Comparison of ENCODE assay signal across 8 mouse cellular contexts in genomic region chr9:44286256-44286850, GRCm38 (mm10). TPM values are rescaled to one million over a fixed set of nuclear protein-coding genes. Genes with fewer than 3 reads are reported as not detected.
A peak's percentile ranks its signal among the peaks of the same experiment; 100 is the strongest.
DNase-seq lines count a peak whose midpoint lies in the region; ATAC-seq lines count a peak whose summit lies in the region.

No protein-coding gene starts in this region.

- H3K27me3 ChIP-seq in forebrain, embryonic 14.5 days (replicated peaks; ENCODE audit: control insufficient read depth, insufficient read depth, low read length), result no peaks in the 10 kb centered on the region
- peaks cover 19% of the 10 kb centered on the region for H3K27me3 ChIP-seq in liver, embryonic 12.5 days (replicated peaks)

- 11% methylated on average over 6 of the region's 6 CpGs for WGBS in forebrain, embryonic 14.5 days
- 16% methylated on average over 6 of the region's 6 CpGs for WGBS in liver, embryonic 12.5 days (ENCODE audit: insufficient replicate concordance)

- H3K4me2 ChIP-seq in forebrain, embryonic 14.5 days (ENCODE audit: low read length), result peak overlapping the region; percentile 94
- H3K4me2 ChIP-seq in liver, embryonic 12.5 days, result peak overlapping the region; percentile 92

- peak overlapping the region; percentile 84; the same call in 1 of the 2 replicates for H3K4me3 ChIP-seq in forebrain, embryonic 14.5 days (ENCODE audit: low read depth, low read length)
- H3K4me3 ChIP-seq in liver, embryonic 12.5 days, result peak overlapping the region; percentile 90

- peaks cover 17% of the 10 kb centered on the region for H3K4me1 ChIP-seq in forebrain, embryonic 14.5 days (ENCODE audit: control insufficient read depth, insufficient read depth, low read length)
- H3K4me1 ChIP-seq in liver, embryonic 12.5 days, result peaks cover 73% of the 10 kb centered on the region

- ATAC-seq in forebrain, embryonic 14.5 days, result no peak
- peak; percentile 58 for ATAC-seq in liver, embryonic 12.5 days

- no peaks in the 10 kb centered on the region for H3K9me3 ChIP-seq in forebrain, embryonic 14.5 days (replicated peaks; ENCODE audit: control insufficient read depth, low read length)
- H3K9me3 ChIP-seq in liver, embryonic 12.5 days (replicated peaks), result peaks cover 5% of the 10 kb centered on the region

- peak overlapping the region; percentile 29; the same call in 1 of the 2 replicates for H3K9ac ChIP-seq in forebrain, embryonic 14.5 days (ENCODE audit: low read length)
- peak overlapping the region; percentile 98 for H3K9ac ChIP-seq in liver, embryonic 12.5 days

- peaks cover 11% of the 10 kb centered on the region for H3K36me3 ChIP-seq in forebrain, embryonic 14.5 days (ENCODE audit: control insufficient read depth, insufficient read depth, low read length)
- H3K36me3 ChIP-seq in liver, embryonic 12.5 days, result peaks cover 52% of the 10 kb centered on the region

- peak; percentile 19 for DNase-seq in lung, postnatal 10 days
- DNase-seq in lung, postnatal 14 days, result no peak
- no peak for DNase-seq in forebrain, embryonic 14.5 days (ENCODE audit: low spot score)
- DNase-seq in spleen, postnatal 14 days (ENCODE audit: low spot score in 2 of 2), result peak; percentile 41 to 48
- DNase-seq in right cerebral cortex, postnatal 14 days, result no peak
- DNase-seq in cerebellum, adult 18-20 months, result no peak
- no peak for DNase-seq in left cerebral cortex, adult 8-10 months (ENCODE audit: low spot score in 2 of 2)

- H3K27ac ChIP-seq in forebrain, embryonic 14.5 days (ENCODE audit: low read depth, low read length), result no peak overlapping the region
- peak overlapping the region; percentile 97 for H3K27ac ChIP-seq in liver, embryonic 12.5 days

RNA-seq across cellular contexts. Expression of gene Abcg4, which starts 2.1 kb away (rescaled TPM):
- polyA plus RNA-seq in forebrain, embryonic 14.5 days (2014; fragmentation: Nextera tagmentation; extraction: Ambion mirVana), result 7.1 and 8.1 TPM in 2 replicates
- polyA plus RNA-seq in liver, embryonic 12.5 days (2016; fragmentation: Nextera tagmentation; extraction: Ambion mirVana), result 20.1 and 21.7 TPM in 2 replicates
- total RNA-seq in left cerebral cortex, adult 8-10 months (2022), result 10 to 100 TPM; 57.0 to 65.5 (median 58.8) TPM

RNA-seq across cellular contexts. Expression of gene Nlrx1, which starts 18.0 kb away (rescaled TPM):
- polyA plus RNA-seq in forebrain, embryonic 14.5 days (2014; fragmentation: Nextera tagmentation; extraction: Ambion mirVana), result 4.6 and 4.8 TPM in 2 replicates
- 3.6 and 4.0 TPM in 2 replicates for polyA plus RNA-seq in liver, embryonic 12.5 days (2016; fragmentation: Nextera tagmentation; extraction: Ambion mirVana)
- 10 to 100 TPM; 10.6 to 13.8 (median 11.8) TPM for total RNA-seq in left cerebral cortex, adult 8-10 months (2022)

RNA-seq across cellular contexts. Expression of gene Hinfp, which starts 19.1 kb away (rescaled TPM):
- polyA plus RNA-seq in forebrain, embryonic 14.5 days (2014; fragmentation: Nextera tagmentation; extraction: Ambion mirVana), result 18.4 and 24.8 TPM in 2 replicates
- 16.2 and 17.2 TPM in 2 replicates for polyA plus RNA-seq in liver, embryonic 12.5 days (2016; fragmentation: Nextera tagmentation; extraction: Ambion mirVana)
- total RNA-seq in left cerebral cortex, adult 8-10 months (2022), result 10 to 100 TPM; 30.2 to 34.9 (median 33.3) TPM

RNA-seq across cellular contexts. Expression of gene C2cd2l, which starts 33.7 kb away (rescaled TPM):
- 16.3 and 22.2 TPM in 2 replicates for polyA plus RNA-seq in forebrain, embryonic 14.5 days (2014; fragmentation: Nextera tagmentation; extraction: Ambion mirVana)
- polyA plus RNA-seq in liver, embryonic 12.5 days (2016; fragmentation: Nextera tagmentation; extraction: Ambion mirVana), result 12.3 and 13.0 TPM in 2 replicates
- 100 to 1,000 TPM; 201 to 282 (median 245) TPM for total RNA-seq in left cerebral cortex, adult 8-10 months (2022)

RNA-seq across cellular contexts. Expression of gene Pdzd3, which starts 35.1 kb away (rescaled TPM):
- 0.32 and 0.52 TPM in 2 replicates for polyA plus RNA-seq in forebrain, embryonic 14.5 days (2014; fragmentation: Nextera tagmentation; extraction: Ambion mirVana)
- polyA plus RNA-seq in liver, embryonic 12.5 days (2016; fragmentation: Nextera tagmentation; extraction: Ambion mirVana), result 0.15 and 0.17 TPM in 2 replicates
- total RNA-seq in left cerebral cortex, adult 8-10 months (2022), result under 1 TPM; 0.38 to 0.76 (median 0.67) TPM

Comparison
In these comparisons a context has a peak if more than half of its experiments do, and no peak if none do; other contexts are left out.
1. DNase-seq: peak in lung, postnatal 10 days (single experiment) and spleen, postnatal 14 days (2 of 2); none in lung, postnatal 14 days (single experiment), forebrain, embryonic 14.5 days (single experiment), right cerebral cortex, postnatal 14 days (single experiment), cerebellum, adult 18-20 months (0 of 2) and left cerebral cortex, adult 8-10 months (0 of 2).